Mouse (Mus musculus) limb, embryonic 14.5 days (tissue): ENCODE results near the gene Slc38a3. TPM values are rescaled to one million over a fixed set of nuclear protein-coding genes. Genes with fewer than 3 reads are reported as not detected.

Experiments
- ATAC-seq: fragments of 200-750 bp; cut with Nextera tagmentation; 2 replicates; pipeline ENCODE4 v1.8.0; 2017; ENCODE audit warnings: low read depth, moderate number of reproducible peaks, moderate TSS enrichment; ENCODE audit not compliant: low FRiP score
- DNase-seq: peaks from one replicate; pipeline ENCODE4 v3.0.0-alpha.2; 2015; ENCODE audit warnings: low spot score
- H3K27ac ChIP-seq: fragments of 300-500 bp; sonication (generic); replicated peaks from 2 replicates; pipeline ENCODE4 v1.5.1; 2014; ENCODE audit warnings: low read depth, mild to moderate bottlenecking, low read length, moderate library complexity, mixed read lengths
- H3K27me3 ChIP-seq: fragments of 300-500 bp; sonication (generic); 2 replicates; pipeline ENCODE4 v1.6.1; 2014; ENCODE audit warnings: low read length, mixed read lengths; ENCODE audit not compliant: control insufficient read depth, insufficient read depth
- H3K36me3 ChIP-seq: fragments of 300-500 bp; sonication (generic); 2 replicates; pipeline ENCODE4 v1.6.1; 2014; ENCODE audit warnings: mild to moderate bottlenecking, low read length, moderate library complexity, mixed read lengths; ENCODE audit not compliant: control insufficient read depth, insufficient read depth
- H3K4me1 ChIP-seq: fragments of 300-500 bp; sonication (generic); 2 replicates; pipeline ENCODE4 v1.6.1; 2014; ENCODE audit warnings: antibody characterized with exemption, low read length, mixed read lengths; ENCODE audit not compliant: control insufficient read depth, insufficient read depth
- H3K4me2 ChIP-seq: fragments of 300-500 bp; sonication (generic); replicated peaks from 2 replicates; pipeline ENCODE4 v1.6.1; 2014; ENCODE audit warnings: low read depth, mild to moderate bottlenecking, low read length, moderate library complexity; ENCODE audit not compliant: severe bottlenecking
- H3K4me3 ChIP-seq: fragments of 300-500 bp; sonication (generic); replicated peaks from 2 replicates; pipeline ENCODE4 v1.5.1; 2014; ENCODE audit warnings: low read length
- H3K9ac ChIP-seq: fragments of 300-500 bp; sonication (generic); 2 replicates; pipeline ENCODE4 v1.6.1; 2014; ENCODE audit warnings: mild to moderate bottlenecking, low read depth, low read length, moderate library complexity; ENCODE audit not compliant: severe bottlenecking
- H3K9me3 ChIP-seq: fragments of 300-500 bp; sonication (generic); 2 replicates; pipeline ENCODE4 v1.6.1; 2016; ENCODE audit warnings: low read length; ENCODE audit not compliant: control insufficient read depth
- POLR2A ChIP-seq: fragments of 200-500 bp; IDR thresholded peaks from 2 replicates; pipeline ENCODE4 v1.8.0; 2012; ENCODE audit warnings: inconsistent platforms, mild to moderate bottlenecking, moderate library complexity, borderline replicate concordance; ENCODE audit not compliant: insufficient read depth, insufficient read length; ENCODE audit errors: extremely low read depth
- WGBS: fragments of 180-500 bp; shearing (Covaris S2); extraction: QIAGEN DNeasy Blood & Tissue Kit; methylation state at CpG from one replicate; pipeline ENCODE4 v1.1.7; 2014; 5-methylcytosine and 5-hydroxymethylcytosine counted together
- polyA plus RNA-seq, 2 experiments: library from polyadenylated mRNA; depleted of rRNA in 1 of 2; stranded (reverse) in 1 of 2; unstranded in 1 of 2; fragments of >200 nt; fragmentation: Nextera tagmentation in 1 of 2; extraction: Ambion mirVana in 1 of 2; gene quantifications; 2 replicates each; pipeline versions ENCODE4 v1.2.1 to v1.2.3; 2012 to 2014

The Slc38a3 gene
- polyA plus RNA-seq, 2 experiments: 6.0 to 22.4 TPM

GRCm38 (mm10) chr9:107709096-107709696 lies 39.9 kb upstream of the Slc38a3 start:
- no peak for TF ChIP-seq POLR2A
- DNase-seq (no peak), ATAC-seq (no peak; the same call in 1 of the 2 replicates)
- Histone ChIP-seq H3K36me3 (peaks cover 21% of the 10 kb centered on the region), H3K4me2 (peak overlapping the region; percentile 87), H3K27me3 (no peaks in the 10 kb centered on the region), H3K9me3 (no peaks in the 10 kb centered on the region), H3K27ac (peak overlapping the region; percentile 90), H3K4me3 (peak overlapping the region; percentile 90), H3K9ac (peak overlapping the region; percentile 95), H3K4me1 (peaks cover 51% of the 10 kb centered on the region)
- WGBS: under 1% methylated on average over 36 of the region's 55 CpGs

DNA sequence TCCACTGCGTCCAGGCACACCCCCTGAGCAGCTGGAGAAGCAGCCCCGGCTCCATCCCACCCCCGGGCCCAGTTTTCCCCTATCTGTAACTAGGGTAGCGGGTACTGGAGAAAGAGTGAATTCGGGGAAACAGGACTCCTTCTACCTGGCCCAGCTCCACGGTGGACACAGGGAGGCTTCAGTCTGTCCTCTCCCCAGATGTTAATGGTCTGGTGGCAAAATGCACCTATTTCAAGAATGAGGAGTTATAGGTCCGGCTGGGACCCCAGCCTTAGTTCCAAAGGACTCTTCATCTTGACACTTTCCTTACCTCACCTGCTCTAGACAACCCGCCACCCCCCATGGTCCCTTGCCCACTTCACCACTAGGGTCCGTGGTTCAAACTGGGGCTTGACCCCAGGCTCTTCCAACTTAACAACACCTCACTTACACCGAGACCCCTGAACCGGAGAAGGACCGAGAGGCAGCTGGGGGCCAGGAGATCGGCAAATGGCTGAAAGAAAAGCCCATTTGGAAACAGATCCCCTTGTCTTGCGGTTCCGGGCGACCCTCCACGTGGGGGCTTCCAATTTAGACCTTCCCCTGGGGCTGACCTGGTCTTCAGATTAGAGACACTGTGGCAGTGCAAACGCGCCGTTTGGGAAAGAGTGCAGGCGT lies 39.2 kb upstream of the Slc38a3 start:
- Histone ChIP-seq H3K4me2 (peak overlapping the region; percentile 87), H3K4me1 (peaks cover 50% of the 10 kb centered on the region), H3K27me3 (no peaks in the 10 kb centered on the region), H3K9ac (peak overlapping the region; percentile 95), H3K27ac (peak overlapping the region; percentile 90), H3K9me3 (no peaks in the 10 kb centered on the region), H3K4me3 (peak overlapping the region; percentile 90), H3K36me3 (peaks cover 24% of the 10 kb centered on the region)
- no peak for TF ChIP-seq POLR2A
- DNase-seq (no peak), ATAC-seq (no peak)
- WGBS: 2% methylated on average over 21 of the region's 21 CpGs

DNA sequence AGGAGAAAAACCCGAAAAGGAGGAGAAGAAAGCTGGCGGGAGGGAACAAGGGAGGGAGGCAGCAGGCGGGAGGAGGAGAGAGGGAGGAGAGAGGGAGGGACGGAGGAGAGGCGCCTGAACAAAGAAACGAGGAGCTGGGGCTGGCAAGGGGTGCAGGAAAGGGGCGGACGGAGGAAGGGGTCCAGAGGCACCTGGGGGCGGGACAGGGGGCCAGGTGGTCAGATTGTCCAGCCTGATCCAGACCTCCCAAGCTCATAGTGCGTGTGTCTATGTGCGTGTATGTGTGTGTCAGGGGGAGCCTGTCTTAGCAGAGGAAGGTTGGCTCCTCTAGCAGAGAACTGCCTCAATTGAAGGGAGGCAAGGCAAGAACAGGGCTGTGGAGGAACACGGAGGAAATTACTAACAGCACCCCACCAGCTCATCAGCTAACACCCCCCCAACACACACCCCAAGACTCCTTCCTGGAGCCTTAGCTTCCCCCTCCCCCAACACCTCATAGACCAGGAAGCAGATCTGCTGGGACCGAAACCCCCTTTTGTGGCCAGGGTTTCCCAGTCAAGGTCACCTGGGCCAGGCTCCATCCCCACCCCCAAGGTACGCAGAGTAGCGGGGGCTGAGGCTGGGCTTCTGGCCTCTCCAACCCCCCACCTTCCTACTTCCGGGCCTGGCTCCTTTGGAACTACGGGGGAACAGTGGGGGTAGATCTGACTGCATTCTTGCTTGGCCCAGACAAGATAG lies 38.5 kb upstream of the Slc38a3 start:
- peak overlapping the region; percentile 87 for H3K4me2 ChIP-seq
- H3K36me3 ChIP-seq: peaks cover 27% of the 10 kb centered on the region
- ATAC-seq (peak; percentile 66), DNase-seq (peak; percentile 74)
- H3K27me3 ChIP-seq: no peaks in the 10 kb centered on the region
- H3K9ac ChIP-seq: peak overlapping the region; percentile 95
- no peaks in the 10 kb centered on the region for H3K9me3 ChIP-seq
- H3K4me3 ChIP-seq: peak overlapping the region; percentile 90
- peaks cover 51% of the 10 kb centered on the region for H3K4me1 ChIP-seq
- peak overlapping the region; percentile 90 for H3K27ac ChIP-seq
- WGBS: under 1% methylated on average over 17 of the region's 17 CpGs
- 0 out of 2 replicates have a peak, but pooled peaks have one; percentile 52 for TF ChIP-seq POLR2A

DNA sequence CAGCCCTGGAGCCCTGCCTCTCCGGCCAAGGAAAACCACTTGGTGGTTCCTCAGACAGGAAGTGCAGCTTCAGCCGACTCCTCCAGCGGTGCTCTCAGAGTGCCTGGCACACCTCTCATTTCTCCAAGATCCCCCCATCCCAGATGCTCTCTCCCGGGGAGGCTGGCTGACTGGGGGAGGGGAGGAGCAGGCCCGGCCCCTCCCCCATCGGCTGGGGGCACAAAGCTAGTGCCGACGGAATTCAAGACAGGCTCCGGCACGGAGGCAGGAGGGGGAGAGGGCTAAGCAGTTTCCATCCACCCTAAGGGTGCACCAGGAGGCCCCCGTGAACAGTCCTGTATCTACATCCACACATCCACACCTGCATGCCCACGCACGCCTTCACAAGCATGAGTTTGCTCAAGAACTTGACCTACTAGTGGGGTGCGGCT lies 37.5 kb upstream of the Slc38a3 start:
- DNase-seq: no peak
- 3% methylated on average over 14 of the region's 14 CpGs for WGBS

More for the DNA sequence above, 37.5 kb upstream of the Slc38a3 start:
- ATAC-seq: no peak
- Histone ChIP-seq H3K9me3 (no peaks in the 10 kb centered on the region), H3K9ac (peak overlapping the region; percentile 95), H3K27ac (peak overlapping the region; percentile 90), H3K27me3 (no peaks in the 10 kb centered on the region), H3K36me3 (peaks cover 32% of the 10 kb centered on the region), H3K4me1 (peaks cover 60% of the 10 kb centered on the region), H3K4me2 (peak overlapping the region; percentile 87), H3K4me3 (peak overlapping the region; percentile 90)
- 0 out of 2 replicates have a peak, but pooled peaks have one; percentile 17 for TF ChIP-seq POLR2A
